Mouse (Mus musculus) brain, embryonic 14.5 days (tissue): ENCODE results near the gene Wsb2. TPM values are rescaled to one million over a fixed set of nuclear protein-coding genes. Genes with fewer than 3 reads are reported as not detected.

Source experiments
- DNase-seq: peaks from one replicate; pipeline ENCODE4 v3.0.0-alpha.2; 2011; ENCODE audit warnings: low read depth
- CTCF ChIP-seq: fragments of 200-500 bp; IDR thresholded peaks from 2 replicates; pipeline ENCODE4 v1.5.1; 2012; ENCODE audit warnings: inconsistent platforms, mild to moderate bottlenecking, moderate library complexity, borderline replicate concordance; ENCODE audit not compliant: insufficient read depth, insufficient read length; ENCODE audit errors: extremely low read depth
- POLR2A ChIP-seq: fragments of 200-500 bp; IDR thresholded peaks from 2 replicates; pipeline ENCODE4 v1.6.1; 2012; ENCODE audit warnings: mild to moderate bottlenecking, inconsistent platforms, borderline replicate concordance; ENCODE audit not compliant: poor library complexity, insufficient read depth, insufficient read length, severe bottlenecking; ENCODE audit errors: extremely low read depth
- polyA plus RNA-seq: library from polyadenylated mRNA; depleted of rRNA; stranded (reverse); fragments of >200 nt; gene quantifications from 2 replicates; pipeline ENCODE4 v1.2.3, GENCODE M21; 2012; rRNA removed

Wsb2 gene
- polyA plus RNA-seq, 1 experiment = 256 TPM

- TF ChIP-seq CTCF (peak; percentile 43; the same call in 1 of the 2 replicates), POLR2A (no peak)
- DNase-seq = peak; percentile 17
Measured at GRCm38 (mm10) chr5:117408216-117408615, 51.1 kb downstream of the Wsb2 start.

GRCm38 (mm10) chr5:117409369-117409768 is 52.3 kb downstream of the Wsb2 start:
- no peak for TF ChIP-seq CTCF
- no peak for TF ChIP-seq POLR2A
- no peak for DNase-seq

- DNase-seq = peak; percentile 92
- 0 out of 2 replicates have a peak, but pooled peaks have one; percentile 0 for TF ChIP-seq CTCF
- TF ChIP-seq POLR2A = peak; percentile 59
Measured at GRCm38 (mm10) chr5:117413507-117414501, 56.7 kb downstream of the Wsb2 start, which contains the start of gene Ksr2. Gene Ksr2, plus strand, starts transcription at chr5:117414000.

GRCm38 (mm10) chr5:117414611-117415010 is 57.5 kb downstream of the Wsb2 start:
- DNase-seq = peak; percentile 59
- TF ChIP-seq CTCF (no peak), POLR2A (no peak)

- DNase-seq = peak; percentile 35
- no peak for TF ChIP-seq POLR2A
- TF ChIP-seq CTCF = no peak
Measured at GRCm38 (mm10) chr5:117415011-117415912, 58.2 kb downstream of the Wsb2 start.

GRCm38 (mm10) chr5:117417442-117417841 is 60.3 kb downstream of the Wsb2 start:
- no peak for TF ChIP-seq CTCF
- TF ChIP-seq POLR2A = no peak
- DNase-seq = no peak

Other genes starting within 250 kb of the Wsb2 start
- gene Suds3, start 241.2 kb upstream of the Wsb2 start, polyA plus RNA-seq = 98.4 and 105 TPM in 2 replicates
- 24.1 and 41.3 TPM in 2 replicates for gene Taok3, start 237.2 kb upstream of the Wsb2 start, polyA plus RNA-seq
- 896 and 1,192 TPM in 2 replicates for gene Pebp1, start 69.7 kb upstream of the Wsb2 start, polyA plus RNA-seq
- 2.5 and 2.6 TPM in 2 replicates for gene Vsig10, start 38.2 kb upstream of the Wsb2 start, polyA plus RNA-seq
- gene Rfc5, start 31.7 kb downstream of the Wsb2 start, polyA plus RNA-seq = 20.6 and 42.0 TPM in 2 replicates
- gene Ksr2, start 56.7 kb downstream of the Wsb2 start, polyA plus RNA-seq = 1.6 and 6.4 TPM in 2 replicates